Mouse (Mus musculus) cerebellum, adult 2 months (tissue): ENCODE measurements around the gene Espn.

Source experiments
- CTCF ChIP-seq: fragments of 200-500 bp; IDR thresholded peaks from 2 replicates; pipeline ENCODE4 v1.5.1; 2011; ENCODE audit warnings: low read depth, mild to moderate bottlenecking, control low read depth, low read length, moderate library complexity, borderline replicate concordance; ENCODE audit not compliant: insufficient read depth
- POLR2A ChIP-seq: fragments of 200-500 bp; IDR thresholded peaks from 2 replicates; pipeline ENCODE4 v1.6.1; 2011; ENCODE audit warnings: low read length, control low read depth, borderline replicate concordance; ENCODE audit not compliant: insufficient read depth

- TF ChIP-seq POLR2A = no peak
- peak; percentile 75 for TF ChIP-seq CTCF
Observed at GRCm38 (mm10) chr4:152165036-152165931, 13.1 kb upstream of the Espn start.
